Mouse (Mus musculus) hindbrain, postnatal 0 days (tissue): Measurements from ENCODE around the gene Pik3ap1. TPM values are rescaled to one million over a fixed set of nuclear protein-coding genes. Genes with fewer than 3 reads are reported as not detected.

Source experiments
- ATAC-seq: fragments of 200-750 bp; cut with Nextera tagmentation; 2 replicates; pipeline ENCODE4 v1.8.0; 2017; ENCODE audit warnings: mild to moderate bottlenecking, moderate TSS enrichment, moderate library complexity
- DNase-seq: peaks from one replicate; pipeline ENCODE4 v3.0.0-alpha.2; 2015; ENCODE audit warnings: low spot score
- H3K27ac ChIP-seq: fragments of 300-500 bp; sonication (generic); 2 replicates; pipeline ENCODE4 v1.5.1; 2014; ENCODE audit warnings: mild to moderate bottlenecking
- H3K27me3 ChIP-seq: fragments of 300-500 bp; sonication (generic); 2 replicates; pipeline ENCODE4 v1.6.1; 2014; ENCODE audit warnings: low read length, mixed read lengths; ENCODE audit not compliant: insufficient read depth
- H3K36me3 ChIP-seq: fragments of 300-500 bp; sonication (generic); 2 replicates; pipeline ENCODE4 v1.6.1; 2014; ENCODE audit warnings: low read length, mixed read lengths; ENCODE audit not compliant: insufficient read depth
- H3K4me1 ChIP-seq: fragments of 300-500 bp; sonication (generic); 2 replicates; pipeline ENCODE4 v1.6.1; 2014; ENCODE audit warnings: antibody characterized with exemption, low read length, mixed read lengths; ENCODE audit not compliant: insufficient read depth
- H3K4me2 ChIP-seq: fragments of 300-500 bp; sonication (generic); 2 replicates; pipeline ENCODE4 v1.6.1; 2014; ENCODE audit warnings: low read depth, mild to moderate bottlenecking, low read length, moderate library complexity, mixed read lengths
- H3K4me3 ChIP-seq: fragments of 300-500 bp; sonication (generic); 2 replicates; pipeline ENCODE4 v1.5.1; 2014; ENCODE audit warnings: low read length
- H3K9ac ChIP-seq: fragments of 300-500 bp; sonication (generic); replicated peaks from 2 replicates; pipeline ENCODE4 v1.6.1; 2014; ENCODE audit warnings: mild to moderate bottlenecking, low read length, moderate library complexity, mixed read lengths
- H3K9me3 ChIP-seq: fragments of 300-500 bp; sonication (generic); 2 replicates; pipeline ENCODE4 v1.6.1; 2016; ENCODE audit warnings: low read length, mixed read lengths
- CTCF ChIP-seq: IDR thresholded peaks from 2 replicates; pipeline ENCODE4 v1.5.1; 2016; ENCODE audit warnings: antibody characterized with exemption, control low read depth, low read depth
- WGBS: fragments of 180-500 bp; shearing (Covaris S2); extraction: QIAGEN DNeasy Blood & Tissue Kit; methylation state at CpG from one replicate; pipeline ENCODE4 v1.1.7; 2014; 5-methylcytosine and 5-hydroxymethylcytosine counted together
- polyA plus RNA-seq: library from polyadenylated mRNA; unstranded; fragments of >200 nt; fragmentation: Nextera tagmentation; extraction: Ambion mirVana; gene quantifications from 2 replicates; pipeline ENCODE4 v1.2.1, GENCODE M21; 2015
- total RNA-seq: library from RNA; depleted of rRNA; stranded (reverse); fragments of >200 nt; gene quantifications from 2 replicates; pipeline ENCODE4 v1.2.3, GENCODE M21; 2014

Gene Pik3ap1
- total and polyA plus RNA-seq, 2 experiments from 2014 or later = 1.1 to 1.7 TPM

GRCm38 (mm10) chr19:41335721-41336120 lies 49.2 kb downstream of the Pik3ap1 start:
- H3K4me1 ChIP-seq = no peaks in the 10 kb centered on the region
- TF ChIP-seq CTCF = no peak
- no peaks in the 10 kb centered on the region for H3K27me3 ChIP-seq
- H3K4me3 ChIP-seq = no peak overlapping the region
- H3K9me3 ChIP-seq = no peaks in the 10 kb centered on the region
- H3K27ac ChIP-seq = no peak overlapping the region
- no peaks in the 10 kb centered on the region for H3K36me3 ChIP-seq
- WGBS = 92% methylated on average over 3 of the region's 3 CpGs
- no peak for DNase-seq
- H3K4me2 ChIP-seq = no peak overlapping the region
- no peak for ATAC-seq
- no peak overlapping the region for H3K9ac ChIP-seq

GRCm38 (mm10) chr19:41332986-41333385 lies 51.9 kb downstream of the Pik3ap1 start:
- no peak overlapping the region for H3K9ac ChIP-seq
- H3K27me3 ChIP-seq = no peaks in the 10 kb centered on the region
- H3K4me1 ChIP-seq = no peaks in the 10 kb centered on the region
- no peak for DNase-seq
- ATAC-seq = no peak
- H3K9me3 ChIP-seq = no peaks in the 10 kb centered on the region
- WGBS = 93% methylated on average over 8 of the region's 8 CpGs
- H3K4me3 ChIP-seq = no peak overlapping the region
- H3K36me3 ChIP-seq = no peaks in the 10 kb centered on the region
- H3K27ac ChIP-seq = no peak overlapping the region
- no peak for TF ChIP-seq CTCF
- no peak overlapping the region for H3K4me2 ChIP-seq

- no peak overlapping the region for H3K4me2 ChIP-seq
- H3K27ac ChIP-seq = no peak overlapping the region
- ATAC-seq (no peak), DNase-seq (no peak)
- H3K27me3 ChIP-seq = no peaks in the 10 kb centered on the region
- H3K4me3 ChIP-seq = no peak overlapping the region
- no peak overlapping the region for H3K9ac ChIP-seq
- TF ChIP-seq CTCF = no peak
- 84% methylated on average over 12 of the region's 12 CpGs for WGBS
- H3K4me1 ChIP-seq = no peaks in the 10 kb centered on the region
- no peaks in the 10 kb centered on the region for H3K36me3 ChIP-seq
- no peaks in the 10 kb centered on the region for H3K9me3 ChIP-seq
Observed at GRCm38 (mm10) chr19:41332228-41332627, 52.7 kb downstream of the Pik3ap1 start.

- Histone ChIP-seq H3K27ac (no peak overlapping the region), H3K36me3 (no peaks in the 10 kb centered on the region), H3K4me1 (no peaks in the 10 kb centered on the region), H3K27me3 (no peaks in the 10 kb centered on the region), H3K9ac (no peak overlapping the region), H3K4me3 (no peak overlapping the region), H3K4me2 (no peak overlapping the region), H3K9me3 (no peaks in the 10 kb centered on the region)
- 47% methylated on average over 7 of the region's 7 CpGs for WGBS
- ATAC-seq = no peak
- no peak for TF ChIP-seq CTCF
- DNase-seq = no peak
Observed at GRCm38 (mm10) chr19:41330401-41330800, 54.5 kb downstream of the Pik3ap1 start.

GRCm38 (mm10) chr19:41329961-41330360 lies 54.9 kb downstream of the Pik3ap1 start:
- Histone ChIP-seq H3K4me1 (no peaks in the 10 kb centered on the region), H3K9me3 (no peaks in the 10 kb centered on the region), H3K27me3 (no peaks in the 10 kb centered on the region), H3K27ac (no peak overlapping the region), H3K4me2 (no peak overlapping the region), H3K4me3 (no peak overlapping the region), H3K36me3 (no peaks in the 10 kb centered on the region), H3K9ac (no peak overlapping the region)
- TF ChIP-seq CTCF = no peak
- DNase-seq (no peak), ATAC-seq (no peak)
- WGBS = 95% methylated on average over 7 of the region's 7 CpGs

GRCm38 (mm10) chr19:41328743-41329142 lies 56.2 kb downstream of the Pik3ap1 start:
- 55% methylated on average over 9 of the region's 9 CpGs for WGBS
- Histone ChIP-seq H3K27me3 (no peaks in the 10 kb centered on the region), H3K36me3 (no peaks in the 10 kb centered on the region), H3K4me3 (no peak overlapping the region), H3K9me3 (no peaks in the 10 kb centered on the region), H3K4me2 (no peak overlapping the region), H3K27ac (no peak overlapping the region), H3K9ac (no peak overlapping the region), H3K4me1 (no peaks in the 10 kb centered on the region)
- DNase-seq (no peak), ATAC-seq (no peak)
- no peak for TF ChIP-seq CTCF

GRCm38 (mm10) chr19:41323813-41324212 lies 61.1 kb downstream of the Pik3ap1 start:
- no peak for TF ChIP-seq CTCF
- DNase-seq = no peak

GRCm38 (mm10) chr19:41323125-41323524 lies 61.8 kb downstream of the Pik3ap1 start:
- H3K4me1 ChIP-seq = no peaks in the 10 kb centered on the region
- no peak for ATAC-seq
- TF ChIP-seq CTCF = no peak
- no peak for DNase-seq
- no peak overlapping the region for H3K4me2 ChIP-seq
- no peaks in the 10 kb centered on the region for H3K27me3 ChIP-seq
- H3K36me3 ChIP-seq = no peaks in the 10 kb centered on the region
- no peak overlapping the region for H3K4me3 ChIP-seq
- 87% methylated on average over 4 of the region's 4 CpGs for WGBS
- no peaks in the 10 kb centered on the region for H3K9me3 ChIP-seq
- H3K27ac ChIP-seq = no peak overlapping the region
- H3K9ac ChIP-seq = no peak overlapping the region

More at GRCm38 (mm10) chr19:41323813-41324212, 61.1 kb downstream of the Pik3ap1 start:
- no peak overlapping the region for H3K9ac ChIP-seq
- H3K9me3 ChIP-seq = no peaks in the 10 kb centered on the region
- H3K36me3 ChIP-seq = no peaks in the 10 kb centered on the region
- H3K4me3 ChIP-seq = no peak overlapping the region
- no peak overlapping the region for H3K4me2 ChIP-seq
- no peaks in the 10 kb centered on the region for H3K27me3 ChIP-seq
- no peak for ATAC-seq
- H3K27ac ChIP-seq = no peak overlapping the region
- no peaks in the 10 kb centered on the region for H3K4me1 ChIP-seq
